Mouse (Mus musculus) stomach, embryonic 15.5 days (tissue): ENCODE results near the gene Tppp3. TPM values are rescaled to one million over a fixed set of nuclear protein-coding genes. Genes with fewer than 3 reads are reported as not detected.

Experiments used
- ATAC-seq: fragments of 200-750 bp; cut with Nextera tagmentation; 2 replicates; pipeline ENCODE4 v1.8.0; 2017; ENCODE audit warnings: low read depth, moderate number of reproducible peaks, moderate TSS enrichment; ENCODE audit not compliant: insufficient read depth, low FRiP score
- H3K27ac ChIP-seq: fragments of 300-500 bp; sonication (generic); 2 replicates; pipeline ENCODE4 v1.5.1; 2015; ENCODE audit warnings: mild to moderate bottlenecking, inconsistent platforms
- H3K27me3 ChIP-seq: fragments of 300-500 bp; sonication (generic); replicated peaks from 2 replicates; pipeline ENCODE4 v1.6.1; 2015; ENCODE audit warnings: inconsistent platforms
- H3K36me3 ChIP-seq: fragments of 300-500 bp; sonication (generic); 2 replicates; pipeline ENCODE4 v1.6.1; 2015; ENCODE audit warnings: inconsistent platforms
- H3K4me1 ChIP-seq: fragments of 300-500 bp; sonication (generic); 2 replicates; pipeline ENCODE4 v1.6.1; 2015; ENCODE audit warnings: inconsistent platforms
- H3K4me2 ChIP-seq: fragments of 300-500 bp; sonication (generic); 2 replicates; pipeline ENCODE4 v1.6.1; 2015; ENCODE audit warnings: mild to moderate bottlenecking, inconsistent platforms
- H3K4me3 ChIP-seq: fragments of 300-500 bp; sonication (generic); replicated peaks from 2 replicates; pipeline ENCODE4 v1.5.1; 2015; ENCODE audit warnings: inconsistent platforms
- H3K9ac ChIP-seq: fragments of 300-500 bp; sonication (generic); 2 replicates; pipeline ENCODE4 v1.6.1; 2015; ENCODE audit warnings: inconsistent platforms
- H3K9me3 ChIP-seq: fragments of 300-500 bp; sonication (generic); 2 replicates; pipeline ENCODE4 v1.6.1; 2016; ENCODE audit warnings: inconsistent platforms
- WGBS: fragments of 180-500 bp; shearing (Covaris S2); methylation state at CpG from one replicate; pipeline ENCODE4 v1.1.7; 2015; 5-methylcytosine and 5-hydroxymethylcytosine counted together
- polyA plus RNA-seq: library from polyadenylated mRNA; unstranded; fragments of >200 nt; fragmentation: Nextera tagmentation; extraction: Ambion mirVana; gene quantifications from 2 replicates; pipeline ENCODE4 v1.2.1, GENCODE M21; 2015

Tppp3 gene
- polyA plus RNA-seq, 1 experiment from 2014 or later: 45.5 TPM

DNA sequence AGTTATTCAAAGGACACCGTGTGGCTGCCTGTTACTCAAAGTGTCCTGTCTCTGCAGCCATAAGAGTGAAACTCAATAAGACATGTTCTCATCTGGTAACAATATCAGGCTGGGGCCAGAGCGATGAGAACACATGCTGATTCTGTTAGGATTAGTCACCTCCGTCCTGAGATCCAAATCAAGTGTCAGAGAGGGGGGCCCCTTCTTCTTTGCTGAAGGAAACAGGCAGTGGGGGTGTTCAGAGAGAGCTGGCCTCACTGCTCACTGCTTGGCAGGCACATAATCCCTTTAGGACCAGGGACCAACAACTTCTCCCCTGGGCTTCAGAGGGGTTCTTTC is 12.7 kb upstream of the Tppp3 start:
- H3K9me3 ChIP-seq: no peaks in the 10 kb centered on the region
- H3K4me3 ChIP-seq: no peak overlapping the region
- H3K9ac ChIP-seq: no peak overlapping the region
- no peak for ATAC-seq
- no peaks in the 10 kb centered on the region for H3K27me3 ChIP-seq
- H3K36me3 ChIP-seq: 0 out of 2 replicates have a peak, but pooled peaks cover 3% of the 10 kb centered on the region
- H3K4me2 ChIP-seq: no peak overlapping the region
- H3K4me1 ChIP-seq: 0 out of 2 replicates have a peak, but pooled peaks cover 2% of the 10 kb centered on the region
- 63% methylated on average over 3 of the region's 3 CpGs for WGBS
- H3K27ac ChIP-seq: no peak overlapping the region

DNA sequence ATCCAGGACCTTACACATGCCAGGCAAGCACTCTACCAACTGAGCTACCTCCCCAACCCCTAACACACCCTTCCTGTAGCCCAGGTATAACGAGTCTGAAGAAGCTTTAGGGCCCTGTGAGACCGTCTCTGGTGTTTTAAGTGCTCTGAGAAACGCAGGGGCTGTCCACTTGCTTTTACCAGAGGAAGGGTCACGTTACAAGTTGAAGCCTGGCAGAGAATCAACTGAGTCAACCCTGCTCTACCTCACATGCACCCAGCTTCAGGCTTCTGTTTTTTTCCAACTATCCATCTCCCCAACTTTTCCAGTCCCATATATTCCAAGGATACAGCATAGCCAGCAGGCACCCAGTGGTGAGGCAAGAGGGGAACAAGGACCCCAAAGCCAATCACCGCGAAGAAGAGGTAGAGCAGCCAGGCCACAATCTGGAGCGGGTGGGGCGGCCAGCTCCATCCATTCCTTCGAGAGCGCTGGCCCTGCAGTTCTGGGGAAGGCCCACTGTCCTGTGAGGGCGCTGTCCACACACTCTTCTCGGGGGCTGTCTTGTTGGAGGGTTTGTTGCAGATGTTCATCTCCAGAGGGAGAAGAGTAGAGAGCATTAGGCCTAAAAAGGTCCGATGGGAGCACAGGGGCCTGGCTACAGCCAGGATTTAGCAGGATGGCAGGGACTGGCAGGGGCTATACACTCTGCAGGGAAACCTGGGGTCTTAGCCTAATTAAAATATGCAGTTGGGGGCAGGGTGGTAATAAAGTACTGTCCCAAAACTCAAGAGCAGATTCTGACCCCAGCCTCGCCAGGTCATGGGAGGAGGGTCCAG is 12.1 kb upstream of the Tppp3 start:
- ATAC-seq: 0 out of 2 replicates have a peak, but pooled peaks have one; percentile 26
- H3K4me2 ChIP-seq: no peak overlapping the region
- 0 out of 2 replicates have a peak, but pooled peaks cover 3% of the 10 kb centered on the region for H3K36me3 ChIP-seq
- H3K27me3 ChIP-seq: no peaks in the 10 kb centered on the region
- no peak overlapping the region for H3K27ac ChIP-seq
- H3K4me1 ChIP-seq: 0 out of 2 replicates have a peak, but pooled peaks cover 2% of the 10 kb centered on the region
- H3K4me3 ChIP-seq: no peak overlapping the region
- 50% methylated on average over 14 of the region's 14 CpGs for WGBS
- no peaks in the 10 kb centered on the region for H3K9me3 ChIP-seq
- no peak overlapping the region for H3K9ac ChIP-seq

DNA sequence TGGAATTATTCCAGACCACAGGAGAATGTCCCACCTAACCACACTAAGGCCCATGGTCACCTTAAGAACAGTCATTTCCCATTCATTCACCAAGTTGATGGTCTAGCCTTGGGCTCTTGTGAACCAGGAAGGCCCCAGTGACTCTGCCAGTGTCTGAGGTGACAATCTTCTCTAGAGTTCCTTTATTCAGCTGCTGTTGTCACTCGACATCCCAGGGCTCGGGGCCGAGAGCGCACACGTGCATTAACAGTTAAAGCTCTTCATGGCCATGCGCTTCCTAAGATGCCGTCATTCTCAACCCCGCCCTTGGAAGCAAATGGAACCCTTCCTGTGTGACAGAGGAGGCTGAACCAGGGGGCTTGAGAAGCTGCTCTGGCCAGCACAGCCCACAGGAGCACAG is 10.8 kb upstream of the Tppp3 start:
- no peak for ATAC-seq
- no peak overlapping the region for H3K27ac ChIP-seq
- no peak overlapping the region for H3K9ac ChIP-seq
- 0 out of 2 replicates have a peak, but pooled peaks cover 5% of the 10 kb centered on the region for H3K4me1 ChIP-seq
- H3K4me2 ChIP-seq: no peak overlapping the region
- no peaks in the 10 kb centered on the region for H3K27me3 ChIP-seq
- H3K36me3 ChIP-seq: 0 out of 2 replicates have a peak, but pooled peaks cover 3% of the 10 kb centered on the region
- no peaks in the 10 kb centered on the region for H3K9me3 ChIP-seq
- no peak overlapping the region for H3K4me3 ChIP-seq
- 85% methylated on average over 8 of the region's 8 CpGs for WGBS

DNA sequence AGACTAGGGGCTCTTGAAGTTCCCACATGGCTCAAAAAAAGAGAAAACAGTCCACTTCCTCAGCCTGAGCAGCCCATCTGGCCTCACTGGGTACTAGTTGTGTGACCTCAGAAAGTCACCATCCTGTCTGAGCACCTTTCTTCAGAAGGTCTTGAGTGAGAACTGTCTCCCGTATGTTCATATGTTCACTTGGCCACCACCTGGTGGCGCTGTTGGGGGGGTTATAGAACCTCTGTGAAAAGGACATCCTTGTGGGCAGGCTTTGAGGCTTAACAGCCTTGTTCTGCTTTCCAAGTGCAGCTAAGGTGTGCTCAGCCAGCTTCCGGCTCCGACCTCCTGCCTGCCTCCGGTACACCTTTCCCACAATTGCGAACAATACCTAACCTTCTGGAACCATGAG is 10.1 kb upstream of the Tppp3 start:
- Histone ChIP-seq H3K36me3 (0 out of 2 replicates have a peak, but pooled peaks cover 3% of the 10 kb centered on the region), H3K27ac (no peak overlapping the region), H3K9ac (no peak overlapping the region), H3K4me3 (no peak overlapping the region), H3K4me1 (peaks cover 8% of the 10 kb centered on the region; the same call in 1 of the 2 replicates), H3K27me3 (no peaks in the 10 kb centered on the region), H3K4me2 (no peak overlapping the region), H3K9me3 (no peaks in the 10 kb centered on the region)
- WGBS: 72% methylated on average over 6 of the region's 6 CpGs
- ATAC-seq: no peak

DNA sequence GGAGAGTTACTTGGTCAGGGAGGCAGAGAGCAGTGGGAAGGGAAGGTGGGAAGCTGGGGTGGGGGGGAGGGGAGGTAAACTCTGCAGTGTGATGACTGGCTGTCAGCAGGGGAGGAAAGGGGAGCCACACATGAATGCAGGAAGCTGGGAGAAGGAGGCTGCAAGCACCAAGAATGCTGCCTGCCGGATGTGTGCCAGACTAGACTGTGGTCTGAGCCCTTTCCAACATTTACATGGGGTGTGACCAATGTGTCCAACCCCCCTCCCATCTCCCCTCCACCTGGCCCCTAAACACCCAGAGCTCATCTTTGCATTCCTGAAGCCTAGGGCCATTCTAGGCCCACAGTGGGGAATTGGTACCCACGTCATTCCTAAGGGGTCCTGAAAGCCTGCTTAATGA is 9.7 kb upstream of the Tppp3 start:
- H3K27me3 ChIP-seq: no peaks in the 10 kb centered on the region
- 0 out of 2 replicates have a peak, but pooled peaks cover 3% of the 10 kb centered on the region for H3K36me3 ChIP-seq
- no peak overlapping the region for H3K4me3 ChIP-seq
- ATAC-seq: no peak
- no peaks in the 10 kb centered on the region for H3K9me3 ChIP-seq
- no peak overlapping the region for H3K4me2 ChIP-seq
- H3K4me1 ChIP-seq: peaks cover 8% of the 10 kb centered on the region; the same call in 1 of the 2 replicates
- H3K27ac ChIP-seq: no peak overlapping the region
- H3K9ac ChIP-seq: no peak overlapping the region
- WGBS: 48% methylated on average over 2 of the region's 2 CpGs

DNA sequence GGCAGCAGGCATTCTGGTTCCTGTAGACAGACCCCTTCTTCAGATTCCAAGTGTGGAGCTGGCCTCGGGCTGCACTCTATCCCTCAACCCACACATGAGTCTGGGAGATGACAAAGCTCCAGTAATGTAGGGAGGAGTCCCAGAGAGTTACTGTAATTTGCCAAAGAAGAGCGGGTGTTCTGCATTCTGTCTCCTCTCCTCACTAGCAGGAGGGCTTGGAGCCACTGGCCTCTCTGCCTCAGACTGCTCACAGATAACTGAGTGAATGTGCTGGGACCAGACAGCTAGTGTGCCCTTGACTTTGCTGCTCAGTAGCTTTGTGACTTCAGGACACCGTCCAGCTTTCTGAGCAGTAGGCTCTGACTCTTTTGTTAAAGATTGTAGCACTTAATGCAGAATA is 6.5 kb upstream of the Tppp3 start:
- Histone ChIP-seq H3K27ac (no peak overlapping the region), H3K4me3 (no peak overlapping the region), H3K4me2 (no peak overlapping the region), H3K9ac (no peak overlapping the region), H3K27me3 (no peaks in the 10 kb centered on the region), H3K9me3 (no peaks in the 10 kb centered on the region), H3K36me3 (peaks cover 4% of the 10 kb centered on the region; the same call in 1 of the 2 replicates), H3K4me1 (peaks cover 25% of the 10 kb centered on the region)
- WGBS: 67% methylated on average over 3 of the region's 3 CpGs
- ATAC-seq: no peak

DNA sequence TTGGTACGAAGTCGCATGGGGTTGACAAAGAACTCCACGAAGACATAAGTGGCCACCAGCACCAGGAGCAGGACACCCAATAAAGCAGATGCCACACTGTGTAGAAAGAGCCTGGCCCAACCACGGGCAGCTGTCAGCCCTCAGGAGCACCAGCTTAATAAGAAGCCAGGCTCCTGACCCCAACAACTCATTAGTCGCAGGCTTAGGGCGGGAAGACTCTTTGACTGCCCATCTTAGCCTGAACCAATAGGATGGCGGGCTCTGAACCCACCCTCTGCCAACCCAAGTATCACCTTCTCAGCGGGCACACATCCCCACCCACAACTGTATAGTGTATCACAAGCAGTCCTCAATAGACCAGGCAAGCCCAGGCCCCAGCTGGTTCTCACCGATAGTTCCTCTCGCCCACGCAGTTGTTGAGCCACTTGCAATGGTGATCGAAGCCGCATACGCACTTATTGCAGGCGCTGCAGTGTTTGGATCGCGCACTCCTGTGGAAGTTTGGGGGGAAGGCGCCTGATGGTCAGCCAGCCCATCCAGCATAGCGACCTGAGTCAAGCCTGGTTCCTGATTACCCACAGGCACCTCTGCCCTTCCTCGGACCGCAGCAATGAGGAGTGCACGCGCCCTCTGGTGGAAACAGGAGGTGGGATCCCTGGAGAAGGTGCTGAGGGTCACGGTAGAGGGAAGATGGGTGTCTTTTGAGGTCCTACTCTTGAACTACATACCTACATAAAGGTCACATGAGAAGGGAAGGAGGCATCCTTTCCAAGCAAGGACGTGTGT is 5.5 kb upstream of the Tppp3 start:
- no peak overlapping the region for H3K9ac ChIP-seq
- ATAC-seq: no peak
- no peak overlapping the region for H3K4me2 ChIP-seq
- peaks cover 25% of the 10 kb centered on the region for H3K4me1 ChIP-seq
- H3K36me3 ChIP-seq: peaks cover 4% of the 10 kb centered on the region; the same call in 1 of the 2 replicates
- H3K27ac ChIP-seq: no peak overlapping the region
- H3K9me3 ChIP-seq: no peaks in the 10 kb centered on the region
- no peak overlapping the region for H3K4me3 ChIP-seq
- 46% methylated on average over 25 of the region's 25 CpGs for WGBS
- H3K27me3 ChIP-seq: 0 out of 2 replicates have a peak, but pooled peaks cover 2% of the 10 kb centered on the region

DNA sequence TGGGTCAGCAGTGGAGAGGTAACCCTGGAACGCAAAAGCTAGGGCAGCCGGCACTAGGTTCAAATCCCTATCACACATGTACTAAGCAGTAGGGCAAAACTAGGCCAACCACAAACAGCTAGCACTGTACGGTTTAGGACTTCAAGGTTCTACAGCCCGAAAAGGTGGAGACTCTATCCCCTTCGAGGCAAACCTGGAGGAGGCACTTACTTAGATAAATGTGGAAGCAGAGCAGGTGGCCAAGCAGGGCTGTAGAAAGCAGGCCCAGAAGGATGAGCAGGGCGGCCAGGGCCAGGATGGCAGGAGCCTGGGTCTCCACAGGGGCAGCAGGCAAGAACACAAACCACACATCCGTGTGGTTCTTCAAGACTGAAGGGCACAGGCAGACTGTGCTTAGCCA is 4.8 kb upstream of the Tppp3 start:
- 89% methylated on average over 7 of the region's 7 CpGs for WGBS
- peaks cover 29% of the 10 kb centered on the region for H3K4me1 ChIP-seq

DNA sequence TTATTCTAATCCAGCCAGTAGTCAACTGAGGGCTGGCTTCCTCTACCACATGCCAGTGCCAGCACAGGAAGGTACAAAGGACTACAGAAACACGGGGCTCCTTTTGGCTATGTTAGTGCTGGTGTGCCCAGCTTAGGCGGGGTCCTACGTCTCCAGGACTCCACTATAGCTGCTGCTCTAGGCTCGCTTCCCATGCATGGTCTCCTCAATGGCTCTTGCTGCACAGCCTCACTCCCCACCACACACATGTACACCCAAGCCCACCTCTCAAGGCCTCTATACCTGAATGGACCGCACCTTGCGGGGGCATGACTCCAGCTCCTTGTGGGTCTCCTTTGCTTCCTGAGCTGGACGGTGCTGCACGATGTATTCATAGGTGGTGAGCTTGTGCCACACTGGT is 4.4 kb upstream of the Tppp3 start:
- Histone ChIP-seq H3K9ac (no peak overlapping the region), H3K9me3 (no peaks in the 10 kb centered on the region), H3K4me1 (peaks cover 33% of the 10 kb centered on the region), H3K4me2 (no peak overlapping the region), H3K27me3 (0 out of 2 replicates have a peak, but pooled peaks cover 2% of the 10 kb centered on the region), H3K27ac (no peak overlapping the region), H3K36me3 (peaks cover 4% of the 10 kb centered on the region; the same call in 1 of the 2 replicates), H3K4me3 (no peak overlapping the region)
- no peak for ATAC-seq
- WGBS: 95% methylated on average over 8 of the region's 8 CpGs

More for the DNA sequence above, 4.8 kb upstream of the Tppp3 start:
- H3K27me3 ChIP-seq: 0 out of 2 replicates have a peak, but pooled peaks cover 2% of the 10 kb centered on the region
- no peak overlapping the region for H3K27ac ChIP-seq
- no peak for ATAC-seq
- H3K9ac ChIP-seq: no peak overlapping the region
- peaks cover 4% of the 10 kb centered on the region; the same call in 1 of the 2 replicates for H3K36me3 ChIP-seq
- H3K4me2 ChIP-seq: no peak overlapping the region
- H3K4me3 ChIP-seq: no peak overlapping the region
- no peaks in the 10 kb centered on the region for H3K9me3 ChIP-seq

DNA sequence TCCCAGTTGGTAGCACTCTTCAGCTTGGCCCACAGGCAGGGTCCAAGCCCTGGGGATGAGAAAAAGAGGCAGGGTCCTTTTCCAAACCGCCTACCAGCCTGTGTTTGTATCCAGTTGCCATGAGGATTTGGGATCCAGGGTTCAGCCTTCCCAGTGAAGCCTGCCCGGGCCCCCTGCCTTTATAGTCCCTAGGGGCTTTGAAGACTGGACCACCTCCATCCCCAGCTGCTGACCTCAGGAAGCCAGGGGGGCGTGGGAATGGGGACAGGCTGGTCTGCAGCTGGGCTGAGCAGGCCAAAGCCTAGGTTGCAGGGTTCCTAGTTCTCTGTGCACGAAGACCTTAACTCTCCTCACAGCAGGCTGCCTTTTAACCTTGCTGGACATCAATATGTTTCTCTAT is 3.9 kb upstream of the Tppp3 start:
- peaks cover 38% of the 10 kb centered on the region for H3K4me1 ChIP-seq
- ATAC-seq: no peak
- no peak overlapping the region for H3K4me3 ChIP-seq
- H3K9me3 ChIP-seq: no peaks in the 10 kb centered on the region
- 69% methylated on average over 4 of the region's 4 CpGs for WGBS
- no peak overlapping the region for H3K27ac ChIP-seq
- no peak overlapping the region for H3K9ac ChIP-seq
- H3K4me2 ChIP-seq: no peak overlapping the region
- H3K36me3 ChIP-seq: peaks cover 4% of the 10 kb centered on the region; the same call in 1 of the 2 replicates
- H3K27me3 ChIP-seq: 0 out of 2 replicates have a peak, but pooled peaks cover 2% of the 10 kb centered on the region

DNA sequence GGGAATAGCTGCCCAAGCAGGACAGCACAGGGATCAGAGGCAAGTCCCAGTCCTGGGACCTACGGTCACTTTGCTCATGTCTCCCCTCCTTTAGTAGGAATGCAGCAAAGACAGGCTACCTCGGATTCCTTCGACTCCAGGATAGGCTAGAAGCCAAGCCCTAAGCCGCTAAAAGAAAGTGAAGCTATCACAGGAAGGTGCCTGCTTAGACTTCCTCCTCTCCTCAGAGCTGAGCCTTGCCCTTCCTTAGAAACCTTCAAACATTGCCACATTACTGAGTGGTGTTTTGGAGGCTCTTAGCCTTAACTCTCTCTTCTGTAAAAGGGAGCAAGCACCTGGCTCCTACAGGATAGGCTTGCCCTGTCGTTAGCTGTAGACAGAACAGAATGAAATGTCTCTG is 3.4 kb upstream of the Tppp3 start:
- WGBS: 34% methylated on average over 5 of the region's 5 CpGs
- Histone ChIP-seq H3K27ac (no peak overlapping the region), H3K4me3 (no peak overlapping the region), H3K27me3 (0 out of 2 replicates have a peak, but pooled peaks cover 2% of the 10 kb centered on the region), H3K36me3 (peaks cover 4% of the 10 kb centered on the region; the same call in 1 of the 2 replicates), H3K4me2 (peak overlapping the region; percentile 14; the same call in 1 of the 2 replicates), H3K9me3 (no peaks in the 10 kb centered on the region), H3K4me1 (peaks cover 43% of the 10 kb centered on the region), H3K9ac (no peak overlapping the region)
- no peak for ATAC-seq
